Mouse (Mus musculus) stomach, embryonic 14.5 days (tissue): Measurements from ENCODE around the gene Rhox13. TPM values are rescaled to one million over a fixed set of nuclear protein-coding genes. Genes with fewer than 3 reads are reported as not detected.

ENCODE experiments used
- ATAC-seq: fragments of 200-750 bp; cut with Nextera tagmentation; 2 replicates; pipeline ENCODE4 v1.8.0; 2017; ENCODE audit warnings: low read depth, moderate TSS enrichment; ENCODE audit not compliant: insufficient number of reproducible peaks, insufficient read depth, low FRiP score
- H3K27ac ChIP-seq: fragments of 300-500 bp; sonication (generic); 2 replicates; pipeline ENCODE4 v1.5.1; 2014; ENCODE audit warnings: mild to moderate bottlenecking, low read length, moderate library complexity, mixed read lengths
- H3K27me3 ChIP-seq: fragments of 300-500 bp; sonication (generic); 2 replicates; pipeline ENCODE4 v1.6.1; 2014; ENCODE audit warnings: low read length, control low read depth, mixed read lengths; ENCODE audit not compliant: control insufficient read depth, insufficient read depth
- H3K36me3 ChIP-seq: fragments of 300-500 bp; sonication (generic); 2 replicates; pipeline ENCODE4 v1.6.1; 2014; ENCODE audit warnings: mild to moderate bottlenecking, control low read depth, low read length, moderate library complexity, mixed read lengths; ENCODE audit not compliant: control insufficient read depth, insufficient read depth
- H3K4me1 ChIP-seq: fragments of 300-500 bp; sonication (generic); 2 replicates; pipeline ENCODE4 v1.6.1; 2014; ENCODE audit warnings: low read length, control low read depth, mixed read lengths; ENCODE audit not compliant: control insufficient read depth, insufficient read depth
- H3K4me2 ChIP-seq: fragments of 300-500 bp; sonication (generic); replicated peaks from 2 replicates; pipeline ENCODE4 v1.6.1; 2014; ENCODE audit warnings: low read depth, low read length, control low read depth
- H3K4me3 ChIP-seq: fragments of 300-500 bp; sonication (generic); 2 replicates; pipeline ENCODE4 v1.5.1; 2014; ENCODE audit warnings: low read depth, low read length, control low read depth
- H3K9ac ChIP-seq: fragments of 300-500 bp; sonication (generic); replicated peaks from 2 replicates; pipeline ENCODE4 v1.6.1; 2014; ENCODE audit warnings: low read depth, mild to moderate bottlenecking, control low read depth, low read length, moderate library complexity, mixed read lengths
- H3K9me3 ChIP-seq: fragments of 300-500 bp; sonication (generic); 2 replicates; pipeline ENCODE4 v1.6.1; 2016; ENCODE audit warnings: low read depth, low read length, control low read depth; ENCODE audit not compliant: control insufficient read depth
- WGBS: fragments of 180-500 bp; shearing (Covaris S2); extraction: QIAGEN DNeasy Blood & Tissue Kit; methylation state at CpG from one replicate; pipeline ENCODE4 v1.1.7; 2014; 5-methylcytosine and 5-hydroxymethylcytosine counted together
- polyA plus RNA-seq: library from polyadenylated mRNA; unstranded; fragments of >200 nt; fragmentation: Nextera tagmentation; extraction: Ambion mirVana; gene quantifications from 2 replicates; pipeline ENCODE4 v1.2.1, GENCODE M21; 2014

Gene Rhox13
- polyA plus RNA-seq: not detected in 2 replicates

- no peaks in the 10 kb centered on the region for H3K36me3 ChIP-seq
- no peak for ATAC-seq
- H3K9me3 ChIP-seq: peaks cover 4% of the 10 kb centered on the region; the same call in 1 of the 2 replicates
- no peak within 1 kb of the TSS for H3K4me3 ChIP-seq
- H3K27me3 ChIP-seq: no peaks in the 10 kb centered on the region
- WGBS: 93% methylated on average over 20 of the region's 20 CpGs
- H3K27ac ChIP-seq: no peak within 1 kb of the TSS
- no peaks in the 10 kb centered on the region for H3K4me1 ChIP-seq
- H3K9ac ChIP-seq: no peak within 1 kb of the TSS
- no peak within 1 kb of the TSS for H3K4me2 ChIP-seq
These were observed at the start of gene Rhox13 for GRCm38 (mm10) chrX:38120982-38121381. Gene Rhox13, plus strand, starts transcription at chrX:38121219.

DNA sequence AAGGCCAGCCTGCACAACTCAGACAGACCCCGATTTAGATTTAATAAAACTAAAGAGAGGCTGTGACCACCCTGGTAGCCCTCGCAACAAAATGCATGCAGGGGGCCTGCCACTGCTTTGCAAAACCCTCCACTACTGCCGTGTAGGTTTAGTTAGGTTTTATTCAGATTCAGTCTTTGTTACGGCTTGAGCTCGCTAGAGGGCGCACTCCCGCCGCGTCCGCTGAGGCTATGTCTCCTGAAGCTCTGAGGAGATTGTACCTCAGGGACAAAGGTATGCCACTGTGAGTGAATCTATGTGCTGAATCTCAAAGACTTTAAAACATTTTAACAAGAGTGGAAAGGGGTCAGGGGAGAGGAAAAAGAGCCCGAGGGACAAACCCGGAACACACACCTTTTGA lies 36.8 kb upstream of the Rhox13 start:
- H3K27ac ChIP-seq: no peak overlapping the region
- H3K36me3 ChIP-seq: no peaks in the 10 kb centered on the region
- WGBS: 20% methylated on average over 12 of the region's 12 CpGs
- H3K9ac ChIP-seq: no peak overlapping the region
- H3K27me3 ChIP-seq: no peaks in the 10 kb centered on the region
- ATAC-seq: no peak
- no peak overlapping the region for H3K4me2 ChIP-seq
- H3K4me3 ChIP-seq: no peak overlapping the region
- H3K9me3 ChIP-seq: no peaks in the 10 kb centered on the region
- H3K4me1 ChIP-seq: no peaks in the 10 kb centered on the region

DNA sequence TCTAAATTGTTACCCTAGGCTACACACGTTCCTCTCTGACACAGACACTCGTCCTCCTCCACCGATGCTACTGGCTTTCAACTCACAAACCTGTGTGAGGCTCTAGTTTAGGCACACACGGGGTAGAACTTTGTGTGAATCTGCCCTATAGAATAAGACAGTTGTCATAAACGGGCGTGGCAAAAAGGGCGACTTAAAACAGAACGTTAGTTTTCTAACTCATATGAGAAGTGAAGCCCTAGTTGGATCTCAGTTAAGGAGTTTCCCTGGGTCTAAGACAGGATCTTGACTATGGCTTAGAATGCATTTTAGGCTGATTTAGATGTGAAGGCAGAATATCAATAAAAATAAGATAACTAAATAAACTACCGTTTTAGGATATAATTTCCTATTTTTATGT lies 36.0 kb upstream of the Rhox13 start, which contains the start of gene Rhox11:
Gene Rhox11 (minus strand): TSS at position 101 of the 400 bp plus-strand sequence.
- Histone ChIP-seq H3K4me3 (no peak within 1 kb of the TSS), H3K27me3 (no peaks in the 10 kb centered on the region), H3K4me2 (no peak within 1 kb of the TSS), H3K27ac (no peak within 1 kb of the TSS), H3K9ac (no peak within 1 kb of the TSS), H3K4me1 (no peaks in the 10 kb centered on the region), H3K9me3 (no peaks in the 10 kb centered on the region), H3K36me3 (no peaks in the 10 kb centered on the region)
- ATAC-seq: no peak
- WGBS: 90% methylated on average over 9 of the region's 9 CpGs

DNA sequence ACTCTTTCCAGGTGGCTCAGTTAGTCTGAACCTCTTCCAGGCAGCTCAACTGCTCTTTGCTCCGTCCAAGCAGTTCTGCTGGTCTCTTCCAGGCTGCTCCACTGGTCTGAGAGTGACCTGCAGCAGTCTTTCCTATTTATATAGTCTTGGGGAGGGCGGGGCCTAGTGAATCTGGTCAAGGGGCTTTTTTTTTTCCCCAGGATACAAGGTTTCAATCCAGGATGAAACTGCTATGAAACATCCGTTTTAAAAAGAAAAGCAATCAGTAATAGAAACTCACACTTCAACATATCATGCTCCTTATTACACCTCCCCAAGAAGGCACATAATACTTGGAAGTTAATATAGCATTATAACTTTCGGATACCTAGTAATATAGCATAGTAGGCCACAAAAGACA lies 10.2 kb upstream of the Rhox13 start, which contains the start of gene Rhox12:
Gene Rhox12 (minus strand): TSS at position 101 of the 400 bp plus-strand sequence.
- ATAC-seq: no peak

DNA sequence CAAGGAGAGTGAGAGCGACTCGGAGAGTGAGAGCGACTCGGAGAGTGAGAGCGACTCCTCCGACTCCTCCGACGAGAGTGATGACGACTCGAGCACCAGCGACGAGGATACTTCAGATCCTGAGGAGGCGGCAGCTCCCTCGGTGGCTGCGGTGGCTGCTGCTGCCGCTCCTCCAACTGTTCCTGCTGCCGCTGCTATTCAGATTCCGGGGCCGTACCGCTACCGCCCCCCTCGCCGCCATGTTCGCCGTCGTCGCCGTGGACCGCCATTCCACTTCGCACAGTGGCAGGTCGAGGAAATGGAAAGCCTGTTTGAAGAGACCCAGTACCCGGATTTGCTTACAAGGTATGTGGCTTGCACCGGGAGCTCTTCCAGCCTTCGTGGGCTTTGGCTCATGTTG lies 459 bp downstream of the Rhox13 start:
- no peak for ATAC-seq
- H3K27ac ChIP-seq: no peak overlapping the region
- H3K4me2 ChIP-seq: no peak overlapping the region
- no peaks in the 10 kb centered on the region for H3K27me3 ChIP-seq
- H3K9me3 ChIP-seq: peaks cover 4% of the 10 kb centered on the region; the same call in 1 of the 2 replicates
- H3K36me3 ChIP-seq: no peaks in the 10 kb centered on the region
- no peaks in the 10 kb centered on the region for H3K4me1 ChIP-seq
- 86% methylated on average over 34 of the region's 34 CpGs for WGBS
- H3K4me3 ChIP-seq: no peak overlapping the region
- no peak overlapping the region for H3K9ac ChIP-seq

More for the DNA sequence above, 10.2 kb upstream of the Rhox13 start, which contains the start of gene Rhox12:
- no peaks in the 10 kb centered on the region for H3K9me3 ChIP-seq
- no peaks in the 10 kb centered on the region for H3K27me3 ChIP-seq
- H3K4me1 ChIP-seq: no peaks in the 10 kb centered on the region
- no peaks in the 10 kb centered on the region for H3K36me3 ChIP-seq
- no peak within 1 kb of the TSS for H3K9ac ChIP-seq
- H3K4me2 ChIP-seq: no peak within 1 kb of the TSS
- H3K4me3 ChIP-seq: no peak within 1 kb of the TSS
- H3K27ac ChIP-seq: no peak within 1 kb of the TSS
- 72% methylated on average over 4 of the region's 4 CpGs for WGBS

GRCm38 (mm10) chrX:38159097-38159496 lies 38.1 kb downstream of the Rhox13 start:
- no peak for ATAC-seq
- H3K36me3 ChIP-seq: no peaks in the 10 kb centered on the region
- no peak overlapping the region for H3K9ac ChIP-seq
- H3K9me3 ChIP-seq: no peaks in the 10 kb centered on the region
- H3K4me2 ChIP-seq: no peak overlapping the region
- no peak overlapping the region for H3K27ac ChIP-seq
- no peaks in the 10 kb centered on the region for H3K4me1 ChIP-seq
- H3K27me3 ChIP-seq: no peaks in the 10 kb centered on the region
- WGBS: 76% methylated on average over 1 of the region's 1 CpGs
- no peak overlapping the region for H3K4me3 ChIP-seq

GRCm38 (mm10) chrX:38165315-38165714 lies 44.3 kb downstream of the Rhox13 start:
- Histone ChIP-seq H3K9ac (no peak overlapping the region), H3K27ac (no peak overlapping the region), H3K9me3 (no peaks in the 10 kb centered on the region), H3K4me1 (no peaks in the 10 kb centered on the region), H3K27me3 (no peaks in the 10 kb centered on the region), H3K4me2 (no peak overlapping the region), H3K36me3 (no peaks in the 10 kb centered on the region), H3K4me3 (no peak overlapping the region)
- no peak for ATAC-seq
- WGBS: 83% methylated on average over 3 of the region's 3 CpGs

DNA sequence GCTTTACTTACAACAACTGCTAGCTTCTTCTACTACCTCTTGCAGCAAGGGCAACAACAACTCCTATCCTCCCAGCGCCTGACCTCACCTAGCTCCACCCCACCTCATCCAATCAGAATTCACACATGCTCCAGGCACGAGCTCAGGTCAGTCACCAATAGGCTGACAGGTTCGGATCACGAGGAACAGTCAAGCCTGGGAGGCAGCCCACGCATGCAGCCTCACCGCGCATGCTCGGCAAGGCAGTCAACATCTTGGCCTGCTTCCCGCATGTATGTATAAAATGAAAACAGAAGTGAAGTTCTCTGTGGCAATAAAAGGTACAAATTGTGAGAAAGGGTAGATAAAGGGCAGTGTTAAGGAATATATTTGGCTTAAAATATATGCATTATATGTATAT lies 45.0 kb downstream of the Rhox13 start:
- no peak overlapping the region for H3K9ac ChIP-seq
- whole genome bisulfite sequencing: 74% methylated on average over 9 of the region's 9 CpGs
- no peaks in the 10 kb centered on the region for H3K4me1 ChIP-seq
- H3K4me2 ChIP-seq: no peak overlapping the region
- no peaks in the 10 kb centered on the region for H3K9me3 ChIP-seq
- H3K4me3 ChIP-seq: no peak overlapping the region
- H3K27me3 ChIP-seq: no peaks in the 10 kb centered on the region
- no peak for ATAC-seq
- no peak overlapping the region for H3K27ac ChIP-seq
- no peaks in the 10 kb centered on the region for H3K36me3 ChIP-seq

- Histone ChIP-seq H3K4me2 (no peak overlapping the region), H3K9me3 (no peaks in the 10 kb centered on the region), H3K9ac (no peak overlapping the region), H3K36me3 (no peaks in the 10 kb centered on the region), H3K27ac (no peak overlapping the region), H3K4me3 (no peak overlapping the region), H3K4me1 (no peaks in the 10 kb centered on the region), H3K27me3 (no peaks in the 10 kb centered on the region)
- 86% methylated on average over 4 of the region's 4 CpGs for WGBS
- no peak for ATAC-seq
These were observed 45.6 kb downstream of the Rhox13 start for GRCm38 (mm10) chrX:38166592-38166991.
